Mouse (Mus musculus): ENCODE measurements around the gene Hgd. TPM values are rescaled to one million over a fixed set of nuclear protein-coding genes. Genes with fewer than 3 reads are reported as not detected.
A peak's percentile ranks its signal among the peaks of the same experiment; 100 is the strongest.

The Hgd gene
- total RNA-seq, 1 experiment from 2014 or later: not detected

GRCm38 (mm10) chr16:37649068-37649467 lies 69.1 kb downstream of the Hgd start:
- no peak for ATAC-seq (replicated peaks in 1 of 2; ENCODE audit: insufficient read depth in 1 of 2, low FRiP score in 2 of 2, low TSS enrichment in 1 of 2, low read depth in 1 of 2, poor library complexity in 2 of 2, severe bottlenecking in 2 of 2)

GRCm38 (mm10) chr16:37651467-37651866 lies 71.5 kb downstream of the Hgd start:
- no peak for ATAC-seq (replicated peaks in 1 of 2; ENCODE audit: insufficient read depth in 1 of 2, low FRiP score in 2 of 2, low TSS enrichment in 1 of 2, low read depth in 1 of 2, poor library complexity in 2 of 2, severe bottlenecking in 2 of 2)

- ATAC-seq (replicated peaks in 1 of 2; ENCODE audit: insufficient read depth in 1 of 2, low FRiP score in 2 of 2, low TSS enrichment in 1 of 2, low read depth in 1 of 2, poor library complexity in 2 of 2, severe bottlenecking in 2 of 2): no peak
Observed at GRCm38 (mm10) chr16:37652654-37653053, 72.7 kb downstream of the Hgd start.

GRCm38 (mm10) chr16:37653058-37653457 lies 73.1 kb downstream of the Hgd start:
- ATAC-seq (replicated peaks in 1 of 2; ENCODE audit: insufficient read depth in 1 of 2, low FRiP score in 2 of 2, low TSS enrichment in 1 of 2, low read depth in 1 of 2, poor library complexity in 2 of 2, severe bottlenecking in 2 of 2): no peak

- ATAC-seq (replicated peaks in 1 of 2; ENCODE audit: insufficient read depth in 1 of 2, low FRiP score in 2 of 2, low TSS enrichment in 1 of 2, low read depth in 1 of 2, poor library complexity in 2 of 2, severe bottlenecking in 2 of 2): peak; percentile 97 to 98
Observed at GRCm38 (mm10) chr16:37653731-37654657, 74.0 kb downstream of the Hgd start, which contains the start of gene Ndufb4. Gene Ndufb4, minus strand, starts transcription at chr16:37654453.

GRCm38 (mm10) chr16:37654831-37655455 lies 75.0 kb downstream of the Hgd start:
- no peak for ATAC-seq (replicated peaks in 1 of 2; ENCODE audit: insufficient read depth in 1 of 2, low FRiP score in 2 of 2, low TSS enrichment in 1 of 2, low read depth in 1 of 2, poor library complexity in 2 of 2, severe bottlenecking in 2 of 2)

GRCm38 (mm10) chr16:37655756-37656347 lies 75.9 kb downstream of the Hgd start:
- ATAC-seq (replicated peaks in 1 of 2; ENCODE audit: insufficient read depth in 1 of 2, low FRiP score in 2 of 2, low TSS enrichment in 1 of 2, low read depth in 1 of 2, poor library complexity in 2 of 2, severe bottlenecking in 2 of 2): no peak

- no peak for ATAC-seq (replicated peaks in 1 of 2; ENCODE audit: insufficient read depth in 1 of 2, low FRiP score in 2 of 2, low TSS enrichment in 1 of 2, low read depth in 1 of 2, poor library complexity in 2 of 2, severe bottlenecking in 2 of 2)
Observed at GRCm38 (mm10) chr16:37656796-37657195, 76.8 kb downstream of the Hgd start.

- ATAC-seq (replicated peaks in 1 of 2; ENCODE audit: insufficient read depth in 1 of 2, low FRiP score in 2 of 2, low TSS enrichment in 1 of 2, low read depth in 1 of 2, poor library complexity in 2 of 2, severe bottlenecking in 2 of 2): no peak
Observed at GRCm38 (mm10) chr16:37663643-37664459, 83.9 kb downstream of the Hgd start.

GRCm38 (mm10) chr16:37665394-37665935 lies 85.5 kb downstream of the Hgd start:
- no peak for ATAC-seq (replicated peaks in 1 of 2; ENCODE audit: insufficient read depth in 1 of 2, low FRiP score in 2 of 2, low TSS enrichment in 1 of 2, low read depth in 1 of 2, poor library complexity in 2 of 2, severe bottlenecking in 2 of 2)

- no peak for ATAC-seq (replicated peaks in 1 of 2; ENCODE audit: insufficient read depth in 1 of 2, low FRiP score in 2 of 2, low TSS enrichment in 1 of 2, low read depth in 1 of 2, poor library complexity in 2 of 2, severe bottlenecking in 2 of 2)
Observed at GRCm38 (mm10) chr16:37670666-37671283, 90.8 kb downstream of the Hgd start.

- ATAC-seq (replicated peaks in 1 of 2; ENCODE audit: insufficient read depth in 1 of 2, low FRiP score in 2 of 2, low TSS enrichment in 1 of 2, low read depth in 1 of 2, poor library complexity in 2 of 2, severe bottlenecking in 2 of 2): no peak
Observed at GRCm38 (mm10) chr16:37675326-37675725, 95.4 kb downstream of the Hgd start.

GRCm38 (mm10) chr16:37676024-37676676 lies 96.2 kb downstream of the Hgd start:
- no peak for ATAC-seq (replicated peaks in 1 of 2; ENCODE audit: insufficient read depth in 1 of 2, low FRiP score in 2 of 2, low TSS enrichment in 1 of 2, low read depth in 1 of 2, poor library complexity in 2 of 2, severe bottlenecking in 2 of 2)

- ATAC-seq (replicated peaks in 1 of 2; ENCODE audit: insufficient read depth in 1 of 2, low FRiP score in 2 of 2, low TSS enrichment in 1 of 2, low read depth in 1 of 2, poor library complexity in 2 of 2, severe bottlenecking in 2 of 2): no peak
Observed at GRCm38 (mm10) chr16:37676677-37677072, 96.7 kb downstream of the Hgd start.

- ATAC-seq (replicated peaks in 1 of 2; ENCODE audit: insufficient read depth in 1 of 2, low FRiP score in 2 of 2, low TSS enrichment in 1 of 2, low read depth in 1 of 2, poor library complexity in 2 of 2, severe bottlenecking in 2 of 2): no peak
Observed at GRCm38 (mm10) chr16:37677586-37677985, 97.6 kb downstream of the Hgd start.

GRCm38 (mm10) chr16:37680216-37680615 lies 100.3 kb downstream of the Hgd start:
- no peak for ATAC-seq (replicated peaks in 1 of 2; ENCODE audit: insufficient read depth in 1 of 2, low FRiP score in 2 of 2, low TSS enrichment in 1 of 2, low read depth in 1 of 2, poor library complexity in 2 of 2, severe bottlenecking in 2 of 2)

Data from hematopoietic stem cell, adult 5-6 weeks (primary cell).